Mouse (Mus musculus): Measurements from ENCODE around the gene Fancc.
A peak's percentile ranks its signal among the peaks of the same experiment; 100 is the strongest.

Gene Fancc

DNA sequence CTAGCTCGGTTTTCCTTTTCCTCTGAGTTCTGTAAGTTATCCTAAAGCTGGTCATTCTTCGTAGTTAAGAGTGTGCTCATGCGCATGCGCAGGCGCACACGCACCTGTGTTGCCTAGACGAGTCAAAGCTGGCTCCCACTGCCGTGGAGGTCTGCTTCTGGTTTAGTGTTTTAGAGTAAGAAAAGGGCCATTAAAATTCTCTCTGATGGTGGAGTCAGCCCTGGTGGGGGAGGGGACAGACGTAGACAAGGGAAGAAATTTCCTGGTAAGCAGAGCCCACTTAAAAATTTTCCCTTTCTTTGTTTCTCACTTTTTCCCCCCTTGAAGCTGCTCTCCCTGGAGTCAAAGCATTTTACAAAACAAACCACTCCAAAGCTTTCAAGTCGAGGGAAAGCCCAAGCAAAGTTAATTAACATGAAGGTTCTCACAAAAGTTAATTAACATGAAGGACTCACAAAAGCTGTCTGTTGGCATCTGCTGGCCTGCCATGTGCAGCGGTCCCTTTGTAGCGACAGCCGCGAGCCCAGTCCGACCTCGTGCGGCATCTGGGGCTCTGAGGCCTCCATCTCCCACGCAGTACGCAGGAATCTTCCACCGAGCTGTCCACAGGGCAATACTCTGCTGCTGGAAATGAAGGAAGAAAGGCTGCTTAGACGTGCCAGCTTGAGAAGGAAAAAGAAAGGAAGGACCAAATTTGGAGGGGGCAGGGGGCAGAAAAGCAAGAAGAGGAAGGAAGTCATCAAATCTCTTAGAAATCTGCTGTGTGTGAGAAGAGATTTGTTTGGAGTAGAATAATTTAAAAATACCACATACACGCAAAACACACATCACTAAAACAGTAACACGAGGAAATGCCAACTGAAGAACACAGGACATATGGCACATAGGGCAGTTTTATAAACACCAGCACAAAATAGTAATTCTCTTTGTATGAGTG lies at the start of gene Fancc:
Gene Fancc (minus strand): TSS at position 633 of the 937 bp plus-strand sequence.
- no peak for DNase-seq

GRCm38 (mm10) chr13:63545291-63545690 lies 48.2 kb upstream of the Fancc start:
- no peak for DNase-seq

DNA sequence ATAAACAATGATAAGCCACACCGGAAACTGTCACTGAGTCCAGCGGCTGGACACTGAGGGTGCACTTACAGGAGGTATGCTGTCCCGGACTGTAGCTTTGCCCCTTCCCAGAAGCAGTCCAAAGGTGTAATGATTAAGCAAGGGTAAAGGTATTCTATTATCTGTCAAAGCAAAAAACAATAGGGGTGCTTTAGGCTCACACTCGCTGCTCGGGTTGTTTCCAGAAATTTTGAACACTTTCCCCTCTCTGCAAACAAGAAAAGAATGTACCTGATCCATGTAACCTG lies 47.8 kb upstream of the Fancc start:
- DNase-seq: no peak

DNA sequence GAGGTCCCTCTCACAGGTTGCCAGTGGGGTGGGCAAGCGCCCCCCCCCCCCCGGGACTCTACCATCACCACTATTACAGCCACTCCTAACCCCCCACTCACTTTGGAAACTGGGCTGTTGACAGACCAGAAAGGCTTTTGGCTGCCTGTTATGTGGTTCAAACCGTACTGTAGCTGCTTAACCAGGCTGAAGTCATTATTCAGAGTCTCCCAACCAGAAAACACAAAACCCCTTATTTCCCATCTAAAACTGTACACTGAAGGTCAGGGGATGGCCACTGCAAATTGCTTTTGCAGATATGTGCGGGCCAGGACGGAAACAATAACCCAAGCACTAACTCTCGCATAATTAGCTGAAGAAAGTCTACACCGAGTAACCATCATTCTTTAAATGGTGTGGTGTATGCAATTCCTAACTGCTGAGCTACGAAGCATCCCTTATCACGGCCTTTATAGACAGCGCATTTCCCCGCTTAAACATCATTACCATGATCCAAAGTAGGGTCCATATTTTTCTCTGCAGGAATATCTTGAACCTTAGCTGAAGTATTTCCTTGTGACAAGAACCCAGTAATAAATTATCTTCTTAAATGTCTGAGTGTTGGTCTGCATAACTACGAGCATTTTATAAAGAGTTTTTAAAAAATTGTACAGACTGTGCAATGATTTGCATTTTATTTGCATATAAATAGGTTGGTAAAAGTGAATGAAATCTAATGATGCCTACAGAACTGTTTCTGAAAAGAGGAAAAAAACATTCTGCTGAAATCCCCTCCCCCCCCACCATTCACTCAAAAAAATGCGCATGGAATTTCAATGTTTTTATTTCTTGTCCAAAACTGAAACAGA lies 47.3 kb upstream of the Fancc start:
- no peak for DNase-seq

DNA sequence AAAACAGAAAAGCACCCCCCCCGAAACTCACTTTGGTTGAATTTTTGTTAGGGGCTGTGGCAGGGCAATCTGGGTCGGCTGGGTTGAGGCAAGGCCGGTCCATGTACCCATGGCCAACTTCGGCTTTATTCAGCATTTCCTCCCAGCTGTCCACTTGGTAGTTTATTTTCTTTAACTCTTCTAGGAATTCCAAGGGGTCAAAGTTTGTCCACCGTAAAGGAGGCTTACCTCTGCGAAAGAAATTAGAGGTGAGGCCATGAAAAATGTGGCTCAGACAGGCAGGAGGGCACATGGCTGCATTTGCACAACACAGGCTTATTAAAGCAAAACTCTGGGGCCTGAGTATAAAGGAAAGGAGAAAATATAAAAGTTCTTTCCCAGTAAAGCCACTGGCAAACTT lies 46.4 kb upstream of the Fancc start:
- no peak for DNase-seq

DNA sequence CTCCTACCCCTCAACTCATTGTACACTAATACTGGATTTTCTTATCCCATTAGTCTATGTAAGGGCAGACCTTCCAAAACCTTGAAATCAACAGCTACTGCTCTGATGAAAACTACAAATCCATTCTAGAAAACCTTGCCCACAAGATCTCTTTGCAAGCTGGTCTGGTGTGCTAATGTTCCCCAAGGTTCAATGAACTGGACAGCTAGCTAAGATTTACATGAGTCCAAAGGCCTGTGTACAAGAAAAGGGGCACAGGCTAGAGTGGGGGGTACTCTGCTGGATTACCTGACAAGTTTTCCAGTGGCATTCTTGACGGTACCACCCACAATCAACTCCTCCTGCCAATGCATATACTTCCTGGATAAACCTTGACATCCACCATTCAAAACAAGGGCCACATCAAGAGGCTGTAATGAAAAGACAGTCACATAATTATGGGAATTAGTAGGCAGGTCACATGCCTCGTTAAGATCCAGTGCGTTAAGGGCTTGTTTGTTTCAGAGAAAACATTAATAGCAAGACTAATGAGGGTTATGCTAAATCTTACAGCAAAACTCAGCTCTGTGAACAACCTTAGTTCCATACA lies 45.8 kb upstream of the Fancc start:
- no peak for DNase-seq

DNA sequence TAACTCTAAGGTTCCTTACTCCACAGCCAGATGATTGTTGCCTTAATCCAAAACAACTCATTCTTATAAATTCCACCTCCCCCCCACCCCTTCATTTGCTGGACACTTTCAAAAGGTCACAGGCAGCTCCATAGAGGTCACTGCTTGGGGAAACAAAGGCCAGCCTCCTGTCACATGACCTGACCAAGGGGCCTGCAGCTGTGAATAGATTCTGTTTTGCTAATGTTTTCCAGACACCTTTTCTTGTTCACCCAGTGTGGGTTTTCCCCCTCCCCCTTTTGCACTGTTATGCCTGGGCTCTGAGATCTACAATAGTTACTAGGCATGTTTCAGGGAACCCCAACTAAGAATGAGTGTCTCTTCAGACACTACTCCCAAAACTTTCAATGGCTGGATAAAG lies 44.4 kb upstream of the Fancc start:
- DNase-seq: no peak

DNA sequence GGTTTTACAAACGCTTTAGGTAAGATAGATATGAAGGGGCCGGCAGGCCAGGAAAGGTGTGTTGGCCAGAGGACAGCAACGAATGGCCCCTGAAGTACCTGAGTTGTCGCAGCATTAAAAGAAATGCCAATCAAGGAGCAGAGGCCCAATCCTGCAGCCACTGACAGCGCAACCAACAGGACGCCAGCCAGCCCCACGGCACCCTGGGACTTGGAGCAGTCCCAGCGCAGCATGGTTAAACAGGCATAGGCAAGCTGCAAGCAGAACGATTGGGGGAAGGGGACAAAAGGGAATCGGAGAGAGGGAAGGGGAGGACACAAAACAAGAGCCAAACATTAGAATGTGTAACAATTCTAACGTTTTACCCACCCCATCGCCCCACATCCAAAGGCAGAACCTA lies 43.5 kb upstream of the Fancc start:
- no peak for DNase-seq

GRCm38 (mm10) chr13:63534981-63535380 lies 37.9 kb upstream of the Fancc start:
- no peak for DNase-seq

- DNase-seq: no peak
Measured at GRCm38 (mm10) chr13:63530857-63531256, 33.8 kb upstream of the Fancc start.

DNA sequence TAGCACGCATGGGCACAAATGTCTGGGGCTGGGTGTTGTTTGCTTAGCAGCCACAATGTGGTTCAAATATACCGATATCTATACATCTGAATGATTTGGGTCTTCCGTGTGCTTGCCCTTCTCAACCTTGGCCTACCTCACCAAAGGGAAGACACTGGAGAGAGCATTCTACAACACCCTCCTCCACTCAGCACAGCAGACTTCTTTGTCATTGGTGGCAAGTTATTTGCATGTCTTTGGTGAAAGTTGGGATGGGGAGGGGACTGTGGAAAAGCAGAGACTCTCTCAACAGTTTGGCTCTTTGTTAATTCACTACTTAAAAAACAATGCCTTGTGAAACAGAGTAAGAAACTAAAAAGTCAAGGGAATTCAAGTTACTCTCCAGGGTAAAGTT lies 33.3 kb upstream of the Fancc start:
- DNase-seq: no peak

DNA sequence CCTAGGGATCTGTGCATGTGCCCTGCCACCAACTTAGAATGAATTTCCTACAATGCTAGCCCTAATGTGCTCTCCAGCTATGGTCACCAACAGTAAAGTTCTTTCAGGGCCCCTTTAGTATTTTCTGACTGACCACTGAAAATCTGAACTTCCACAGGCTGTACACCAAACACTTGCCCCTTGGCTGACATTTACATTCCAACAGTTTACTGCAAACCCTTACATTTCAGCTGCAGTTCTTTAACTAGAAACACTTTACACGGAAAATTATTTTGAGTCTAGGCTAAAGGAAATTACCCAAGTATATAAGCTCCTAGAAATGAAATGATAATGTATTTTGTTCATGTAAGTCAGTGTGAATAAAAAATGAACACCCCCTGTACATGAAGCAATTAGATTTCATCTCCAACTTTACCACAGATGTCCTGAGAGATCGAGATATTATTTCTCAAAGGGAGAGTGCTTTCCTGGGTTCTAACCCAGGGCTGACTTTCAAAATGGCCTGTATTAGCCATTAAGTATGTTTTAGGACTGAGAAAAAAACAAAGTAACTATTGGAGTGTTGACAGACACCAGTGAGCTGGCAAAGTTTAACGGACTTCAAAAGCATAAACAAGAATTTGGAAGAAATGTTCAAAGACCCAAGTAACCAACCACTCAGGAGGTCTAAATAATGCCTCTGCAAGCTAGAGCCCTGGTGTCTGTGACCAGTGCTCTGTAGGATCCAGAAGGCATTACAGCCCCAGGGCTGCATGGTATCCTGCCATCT lies 32.7 kb upstream of the Fancc start:
- DNase-seq: no peak

- DNase-seq: no peak
Measured at GRCm38 (mm10) chr13:63528852-63529251, 31.8 kb upstream of the Fancc start.

- peak; percentile 57 for DNase-seq
Measured at GRCm38 (mm10) chr13:63528164-63528675, 31.1 kb upstream of the Fancc start.

DNA sequence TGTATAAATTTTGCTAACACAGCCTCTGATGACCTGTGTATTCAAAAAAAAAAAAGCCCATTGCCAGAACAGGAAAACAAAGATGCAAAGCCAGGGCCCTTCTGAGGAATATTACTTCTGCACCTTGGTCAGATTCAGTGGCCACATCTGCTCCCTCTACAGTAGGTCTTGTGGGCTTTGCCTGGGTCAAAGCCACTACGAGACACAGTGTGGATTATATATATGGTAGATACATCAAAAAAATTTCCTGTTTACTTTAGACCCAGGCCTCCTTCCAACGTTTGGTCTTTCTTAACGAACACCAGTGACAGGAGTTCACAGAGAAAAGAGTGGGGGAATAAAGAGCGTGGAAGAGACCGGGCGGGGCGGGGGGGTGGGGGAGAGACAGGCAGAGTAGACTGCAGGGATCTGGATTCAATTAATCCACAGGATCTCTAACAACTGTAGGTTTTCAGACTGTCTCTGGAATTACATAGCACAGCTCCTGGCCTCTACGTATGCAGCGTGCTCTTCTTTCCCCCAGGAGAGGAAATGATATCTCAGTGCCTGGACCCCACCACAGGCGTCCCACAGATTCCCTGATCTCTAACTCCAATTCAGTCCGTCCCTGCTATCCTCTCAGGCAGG lies 28.6 kb upstream of the Fancc start:
- DNase-seq: no peak

DNA sequence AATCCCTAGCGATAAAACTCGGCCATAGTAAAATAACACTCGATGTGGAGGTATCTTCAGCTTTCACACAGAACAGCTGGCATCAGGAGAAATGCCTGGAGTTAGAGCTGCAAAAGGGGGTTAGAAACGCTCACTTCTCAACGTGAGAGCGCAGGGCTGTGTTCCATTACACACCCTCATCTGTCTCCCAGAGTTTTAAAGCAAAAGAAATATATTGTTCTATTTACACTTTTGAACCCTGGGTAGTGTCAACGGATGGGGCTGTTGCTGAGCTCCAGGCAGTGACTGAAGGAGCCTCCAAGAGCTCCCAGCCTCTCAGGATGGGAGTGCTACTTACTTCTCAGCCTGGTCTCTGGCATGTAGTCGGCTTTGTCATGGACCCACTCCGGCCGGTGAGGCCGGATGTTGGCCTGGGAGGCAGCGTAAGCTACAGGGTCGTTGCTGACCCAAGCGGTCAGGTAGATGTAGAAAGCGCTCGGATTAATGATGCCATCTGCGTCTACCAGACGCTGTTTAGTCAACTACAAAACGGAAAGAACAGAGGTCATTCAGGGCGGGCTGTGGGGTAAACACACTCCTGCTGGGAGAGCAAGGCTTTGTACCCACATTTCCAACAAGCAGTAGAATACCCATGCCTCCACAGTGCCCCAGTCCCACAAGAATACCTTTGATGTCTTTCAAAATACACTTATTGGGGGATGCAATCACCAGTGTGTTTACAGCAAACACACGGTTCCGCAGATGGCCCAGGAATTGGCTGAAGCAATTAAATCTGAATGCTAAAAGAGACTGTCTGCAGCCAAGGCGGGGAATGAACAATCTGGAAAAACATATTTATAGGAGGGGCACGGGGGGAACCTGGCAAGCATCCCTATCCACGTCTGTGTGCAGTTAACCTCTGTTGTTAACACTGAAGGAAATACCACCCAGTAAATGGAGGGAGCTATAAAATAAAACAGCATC lies 27.8 kb upstream of the Fancc start:
- no peak for DNase-seq

GRCm38 (mm10) chr13:63524061-63524460 lies 27.0 kb upstream of the Fancc start:
- no peak for DNase-seq

- peak; percentile 20 for DNase-seq
Measured at GRCm38 (mm10) chr13:63522832-63523231, 25.8 kb upstream of the Fancc start.

DNA sequence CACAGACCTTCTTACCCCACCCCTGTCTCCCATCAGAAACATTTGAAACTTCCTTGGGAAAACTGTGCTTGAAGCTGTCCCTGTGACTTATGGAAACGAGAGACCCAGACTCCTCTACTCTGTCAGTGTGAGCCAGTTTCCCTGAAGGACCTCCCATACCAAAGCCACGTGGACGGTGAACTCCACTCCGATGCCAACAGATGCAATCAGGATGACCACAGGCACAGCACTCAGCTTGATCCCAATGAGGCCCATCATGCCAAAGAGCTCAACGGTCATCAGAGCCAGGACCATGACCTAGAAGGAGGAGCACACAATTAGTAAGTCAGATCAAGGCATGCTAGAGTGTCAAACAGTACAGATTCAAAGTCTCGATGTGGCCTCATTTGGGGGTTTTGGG lies 23.0 kb upstream of the Fancc start:
- no peak for DNase-seq

GRCm38 (mm10) chr13:63516535-63516934 lies 19.5 kb upstream of the Fancc start:
- DNase-seq: no peak

GRCm38 (mm10) chr13:63515542-63515941 lies 18.5 kb upstream of the Fancc start:
- DNase-seq: no peak
